32 mouse cellular contexts compared by ENCODE assay signal in genomic region chr17:20993716-20994115, GRCm38 (mm10). TPM values are rescaled to one million over a fixed set of nuclear protein-coding genes. Genes with fewer than 3 reads are reported as not detected.
"Had no signal": no experiment of that assay in that cellular context is flagged by ENCODE, and none has a peak within 500 bp of the region (broad histone marks: within the 10 kb centered on the region; RNA-seq: fewer than 3 reads in every experiment).

No protein-coding gene starts in this region.

- H3K9me3 ChIP-seq: kidney, embryonic 15.5 days; liver, embryonic 13.5 days had no signal

- H3K36me3 ChIP-seq: kidney, embryonic 15.5 days; liver, embryonic 13.5 days had no signal

- ATAC-seq: intestine, postnatal 0 days had no signal

- DNase-seq: kidney, adult 8-10 months; kidney, postnatal 10 days; kidney, postnatal 36 days; layer of hippocampus, postnatal 36 days; liver, embryonic 13.5 days; lung, adult 2 months; lung, postnatal 14 days; lung, postnatal 4 days; midbrain, embryonic 14.5 days; thymus, adult 2 months; thymus, postnatal 14 days; thymus, postnatal 4 days had no signal

- H3K4me3 ChIP-seq: kidney, embryonic 15.5 days; liver, embryonic 13.5 days had no signal

- H3K27me3 ChIP-seq: kidney, embryonic 15.5 days; liver, embryonic 13.5 days had no signal

- H3K4me1 ChIP-seq: kidney, embryonic 15.5 days; liver, embryonic 13.5 days had no signal

- H3K27ac ChIP-seq: kidney, embryonic 15.5 days; liver, embryonic 13.5 days had no signal

RNA-seq across cellular contexts. Expression of gene Vmn1r233, which starts 2.5 kb away (rescaled TPM):
- total RNA-seq: layer of hippocampus, adult 8-10 months; layer of hippocampus, postnatal 10 days; layer of hippocampus, postnatal 36 days; left cerebral cortex, postnatal 14 days; liver, adult 2 months; megakaryocyte progenitor cell, adult 5-6 weeks; megakaryocyte-erythroid progenitor cell, adult 5-6 weeks; midbrain, postnatal 0 days had no signal
- polyA plus RNA-seq: intestine, embryonic 14.5 days; intestine, postnatal 0 days; kidney, embryonic 15.5 days; limb, embryonic 11.5 days; limb, embryonic 14.5 days; liver, adult 2 months; liver, embryonic 13.5 days; liver, embryonic 16.5 days; lung, adult 2 months; lung, embryonic 16.5 days; midbrain, embryonic 11.5 days; midbrain, embryonic 14.5 days; midbrain, postnatal 0 days; neural tube, embryonic 11.5 days; neural tube, embryonic 14.5 days; small intestine, adult 2 months; spleen, adult 2 months; stomach, embryonic 16.5 days; thymus, adult 2 months had no signal
